Mouse (Mus musculus): ENCODE data around the gene B4galt1.

DNA sequence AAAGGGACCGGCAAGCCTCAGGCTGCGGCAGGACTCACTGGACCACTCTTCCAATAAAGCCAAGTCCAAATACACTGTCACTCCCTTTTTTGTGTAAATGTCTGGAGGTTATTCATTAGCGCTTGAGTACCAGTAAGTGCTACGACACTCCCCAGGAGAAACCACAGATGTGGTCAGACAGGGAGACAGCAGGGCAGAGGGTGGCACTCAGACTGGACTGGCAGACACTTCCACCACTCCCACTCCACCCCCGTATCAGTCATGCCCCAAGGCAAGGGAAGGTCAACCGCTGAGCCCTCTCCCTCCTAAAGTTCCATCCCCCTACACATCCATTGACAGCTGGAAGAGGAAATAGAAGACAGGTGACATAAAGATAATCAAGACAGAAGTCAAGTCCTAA is 35.4 kb downstream of the B4galt1 start:
- TF ChIP-seq CTCF (IDR thresholded peaks at IDR 0.05; ENCODE audit: low read depth) (no peak), EP300 (IDR thresholded peaks at IDR 0.05; ENCODE audit: low read depth) (no peak)
